Mouse (Mus musculus): ENCODE measurements around the gene Prpf8.
"Not testable (repeated sequence)": the region's sequence is repeated elsewhere in the genome, so short reads cannot be mapped to it uniquely, and the experiment has no call there.

Gene Prpf8

GRCm38 (mm10) chr11:75486601-75487285, at the start of gene Prpf8:
TSS of gene Prpf8 (plus strand) at chr11:75486816.
- DNase-seq (ENCODE audit: low read depth): peak; percentile 98

GRCm38 (mm10) chr11:75438194-75438593, 48.4 kb upstream of the Prpf8 start:
- DNase-seq (ENCODE audit: low read depth): no peak

- DNase-seq (ENCODE audit: low read depth): no peak
Observed at GRCm38 (mm10) chr11:75438804-75439203, 47.8 kb upstream of the Prpf8 start.

GRCm38 (mm10) chr11:75439363-75439762, 47.3 kb upstream of the Prpf8 start, which contains the start of gene Serpinf2:
TSS of gene Serpinf2 (minus strand) at chr11:75439591.
- no peak for DNase-seq (ENCODE audit: low read depth)

- no peak for DNase-seq (ENCODE audit: low read depth)
Observed at GRCm38 (mm10) chr11:75439951-75440350, 46.7 kb upstream of the Prpf8 start.

GRCm38 (mm10) chr11:75441034-75441433, 45.6 kb upstream of the Prpf8 start:
- DNase-seq (ENCODE audit: low read depth): no peak

- no peak for DNase-seq (ENCODE audit: low read depth)
Observed at GRCm38 (mm10) chr11:75441601-75442000, 45.0 kb upstream of the Prpf8 start.

GRCm38 (mm10) chr11:75443711-75444110, 42.9 kb upstream of the Prpf8 start:
- DNase-seq (ENCODE audit: low read depth): no peak

- no peak for DNase-seq (ENCODE audit: low read depth)
Observed at GRCm38 (mm10) chr11:75448575-75448974, 38.0 kb upstream of the Prpf8 start.

GRCm38 (mm10) chr11:75449695-75450094, 36.9 kb upstream of the Prpf8 start:
- peak; percentile 96 for DNase-seq (ENCODE audit: low read depth)

GRCm38 (mm10) chr11:75450304-75450908, 36.2 kb upstream of the Prpf8 start:
- peak; percentile 77 for DNase-seq (ENCODE audit: low read depth)

- no peak for DNase-seq (ENCODE audit: low read depth)
Observed at GRCm38 (mm10) chr11:75450936-75451335, 35.7 kb upstream of the Prpf8 start.

GRCm38 (mm10) chr11:75452081-75452480, 34.5 kb upstream of the Prpf8 start:
- DNase-seq (ENCODE audit: low read depth): no peak

- DNase-seq (ENCODE audit: low read depth): no peak
Observed at GRCm38 (mm10) chr11:75452812-75453557, 33.6 kb upstream of the Prpf8 start.

GRCm38 (mm10) chr11:75453991-75454930, 32.4 kb upstream of the Prpf8 start, which contains the start of gene Wdr81:
TSS of gene Wdr81 (minus strand) at chr11:75454717.
- DNase-seq (ENCODE audit: low read depth): peak; percentile 96

GRCm38 (mm10) chr11:75455041-75455736, 31.4 kb upstream of the Prpf8 start:
- DNase-seq (ENCODE audit: low read depth): peak; percentile 37

- not testable (repeated sequence) for DNase-seq (ENCODE audit: low read depth)
Observed at GRCm38 (mm10) chr11:75455971-75456370, 30.6 kb upstream of the Prpf8 start.

- DNase-seq (ENCODE audit: low read depth): peak; percentile 38
Observed at GRCm38 (mm10) chr11:75456440-75456871, 30.2 kb upstream of the Prpf8 start.

GRCm38 (mm10) chr11:75458169-75458568, 28.4 kb upstream of the Prpf8 start:
- peak; percentile 82 for DNase-seq (ENCODE audit: low read depth)

- peak; percentile 97 for DNase-seq (ENCODE audit: low read depth)
Observed at GRCm38 (mm10) chr11:75458628-75459041, 28.0 kb upstream of the Prpf8 start.

- peak; percentile 66 for DNase-seq (ENCODE audit: low read depth)
Observed at GRCm38 (mm10) chr11:75459141-75459711, 27.4 kb upstream of the Prpf8 start.

Data from 416B (cell line).